Mouse (Mus musculus): ENCODE data around the gene Arhgef12. TPM values are rescaled to one million over a fixed set of nuclear protein-coding genes. Genes with fewer than 3 reads are reported as not detected.
"Not testable (repeated sequence)": the region's sequence is repeated elsewhere in the genome, so short reads cannot be mapped to it uniquely, and the experiment has no call there.

Arhgef12 gene
- 100 to 1,000 TPM; 147 to 158 TPM for total RNA-seq (2021)

DNA sequence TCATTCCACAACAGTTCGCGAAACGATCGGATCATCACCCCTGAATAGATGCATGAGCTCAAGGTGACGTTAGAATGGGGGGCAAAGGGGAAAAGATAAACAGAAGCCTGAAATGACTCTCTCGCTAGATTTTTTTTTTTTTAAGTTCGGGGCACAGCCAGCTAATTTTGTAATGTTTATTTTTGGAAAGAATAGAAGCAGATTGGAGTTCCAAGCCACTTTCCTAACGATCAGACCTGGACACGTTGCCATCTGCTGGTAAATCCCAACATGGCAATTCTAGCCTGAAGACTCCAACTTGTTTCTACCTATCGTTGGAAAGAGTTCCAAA is at the start of gene Arhgef12:
TSS of gene Arhgef12 (minus strand) at position 53 of the 331 bp plus-strand sequence.
- no peak for DNase-seq

- DNase-seq: no peak
These were observed 48.9 kb upstream of the Arhgef12 start for GRCm38 (mm10) chr9:43155960-43156359.

- no peak for DNase-seq
These were observed 44.7 kb upstream of the Arhgef12 start for GRCm38 (mm10) chr9:43151779-43152178.

- no peak for DNase-seq
These were observed 43.9 kb upstream of the Arhgef12 start for GRCm38 (mm10) chr9:43150957-43151356.

GRCm38 (mm10) chr9:43150075-43150474 is 43.0 kb upstream of the Arhgef12 start:
- peak; percentile 32 to 47 for DNase-seq

GRCm38 (mm10) chr9:43149498-43149897 is 42.5 kb upstream of the Arhgef12 start:
- DNase-seq: no peak

DNA sequence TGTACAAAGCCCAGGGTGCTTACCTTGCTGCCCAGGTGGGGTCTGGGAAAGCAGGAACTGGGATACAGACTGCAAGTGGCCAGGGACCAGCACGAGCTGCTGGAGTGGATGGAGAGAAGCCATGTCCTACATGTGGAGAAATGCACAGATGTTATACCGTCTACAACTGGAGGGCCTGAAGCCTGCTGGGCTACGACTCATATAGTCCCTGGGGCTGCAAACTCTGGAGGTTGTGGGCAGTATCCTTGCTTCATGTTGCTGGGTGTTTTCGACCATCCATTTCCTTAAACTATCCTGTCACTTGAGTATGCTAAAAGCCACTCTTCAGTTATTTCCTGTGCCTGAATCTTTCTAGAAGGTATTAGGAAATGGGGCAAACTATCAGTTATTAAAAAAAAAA is 38.2 kb upstream of the Arhgef12 start:
- no peak for DNase-seq

GRCm38 (mm10) chr9:43144206-43144810 is 37.3 kb upstream of the Arhgef12 start:
- DNase-seq: no peak

- peak; percentile 43 to 56 for DNase-seq
These were observed 34.8 kb upstream of the Arhgef12 start for GRCm38 (mm10) chr9:43141839-43142238.

- DNase-seq: peak in 1 of 2 experiments; percentile 25
These were observed 26.5 kb upstream of the Arhgef12 start for GRCm38 (mm10) chr9:43133525-43133924.

- no peak for DNase-seq
These were observed 25.3 kb upstream of the Arhgef12 start for GRCm38 (mm10) chr9:43132380-43132779.

DNA sequence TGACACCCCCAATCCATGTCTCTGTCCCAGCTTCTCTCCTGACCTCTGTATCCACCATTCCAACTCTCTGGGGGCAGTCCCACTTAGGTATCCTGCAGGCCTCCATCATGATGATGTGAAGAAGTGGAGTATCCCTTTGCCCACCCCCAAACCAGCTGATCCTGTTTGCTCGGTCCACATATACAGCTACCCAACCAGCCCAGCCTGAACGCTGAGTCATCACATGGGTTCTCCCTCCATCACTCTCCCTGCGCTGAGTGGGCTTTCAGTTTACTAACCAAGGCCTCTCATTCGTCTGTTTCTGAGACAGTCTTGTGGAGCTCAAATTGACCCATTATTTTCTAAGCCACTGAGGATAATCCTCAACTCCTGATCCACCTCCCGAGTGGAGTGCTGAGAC is 24.9 kb upstream of the Arhgef12 start:
- DNase-seq: no peak

DNA sequence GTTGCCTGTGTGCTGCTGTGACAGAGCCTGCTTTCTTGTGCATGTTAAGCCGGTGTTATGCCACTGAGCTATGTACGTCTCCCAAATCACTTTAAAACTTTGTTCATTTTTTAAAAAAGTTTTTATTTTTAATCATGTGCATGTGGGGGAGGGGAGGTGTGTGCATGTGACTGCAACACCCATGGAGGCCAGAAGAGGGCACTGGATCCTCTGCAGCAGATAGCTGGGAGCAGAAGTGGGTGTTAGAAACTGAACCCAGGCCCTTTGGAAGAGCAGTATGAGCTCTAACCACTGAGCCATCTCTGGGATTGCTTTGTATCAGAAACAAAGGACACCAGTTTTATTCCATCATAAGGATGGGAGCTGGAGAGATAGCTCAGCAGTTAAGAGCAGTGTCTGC is 23.6 kb upstream of the Arhgef12 start:
- no peak for DNase-seq

DNA sequence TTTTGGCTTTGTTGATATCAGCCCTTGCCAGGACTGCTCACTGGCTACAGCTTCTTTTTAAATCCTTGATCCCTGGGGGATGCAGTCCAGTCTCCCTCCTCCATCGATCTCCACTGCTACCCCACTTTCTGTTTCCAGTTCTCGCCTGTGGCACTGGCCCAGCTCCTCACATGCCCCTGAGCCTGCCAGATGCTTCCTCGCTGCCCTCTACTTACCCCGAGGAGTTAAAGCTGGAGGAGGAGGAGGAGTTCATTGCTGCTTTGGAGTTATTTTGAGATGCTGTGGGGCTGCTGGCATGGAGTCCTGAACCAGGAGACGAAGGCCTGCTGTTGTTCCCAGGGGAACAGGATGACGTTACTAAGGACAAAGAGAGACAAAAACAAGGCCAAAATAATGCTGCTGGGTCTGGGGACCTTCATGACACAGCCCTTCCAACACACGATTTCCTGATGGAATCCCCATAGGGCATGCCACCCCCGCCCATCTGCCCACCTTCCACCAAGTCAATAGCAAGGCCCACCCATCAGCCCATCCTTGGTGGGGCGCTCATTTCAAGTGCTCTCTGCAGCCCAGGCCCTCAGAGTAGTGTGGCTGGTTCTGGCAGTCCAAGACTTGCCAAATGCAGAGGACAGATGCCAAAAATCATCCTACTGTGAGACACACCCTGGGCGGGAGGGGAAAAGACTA is 20.2 kb upstream of the Arhgef12 start:
- DNase-seq: peak in 1 of 2 experiments; percentile 41

GRCm38 (mm10) chr9:43122379-43122778 is 15.3 kb upstream of the Arhgef12 start:
- no peak for DNase-seq

DNA sequence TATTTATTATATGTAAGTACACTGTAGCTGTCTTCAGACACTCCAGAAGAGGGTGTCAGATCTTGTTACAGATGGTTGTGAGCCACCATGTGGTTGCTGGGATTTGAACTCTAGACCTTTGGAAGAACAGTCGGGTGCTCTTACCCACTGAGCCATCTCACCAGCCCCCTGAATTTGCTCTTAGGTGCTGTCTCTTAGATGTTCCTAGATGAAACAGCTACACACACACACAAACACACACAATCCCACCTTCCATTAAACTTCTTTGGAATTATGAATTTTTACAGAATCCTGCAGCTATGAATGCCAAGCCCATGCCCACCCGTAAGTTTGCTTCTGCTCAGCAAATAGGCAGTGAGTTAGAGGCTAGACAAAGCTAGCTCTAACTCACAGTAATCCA is 14.9 kb upstream of the Arhgef12 start:
- not testable (repeated sequence) for DNase-seq

DNA sequence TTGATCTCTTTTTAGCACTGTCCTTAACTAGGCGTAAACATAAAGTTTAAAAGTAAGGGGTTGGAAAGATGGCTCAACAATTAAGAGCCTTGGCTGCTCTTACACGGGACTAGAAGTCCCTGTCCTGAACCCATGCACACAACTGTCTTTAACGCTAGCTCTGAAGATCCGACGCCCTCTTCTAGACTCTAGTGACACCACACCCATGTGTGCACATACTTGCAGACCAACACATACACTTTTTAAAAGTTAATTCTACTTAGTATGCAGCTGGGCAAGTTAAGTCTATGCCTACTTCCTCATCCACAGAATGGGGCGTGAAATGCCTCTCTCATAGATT is 9.9 kb upstream of the Arhgef12 start:
- no peak for DNase-seq

- DNase-seq: peak; percentile 76 to 77
These were observed 9.3 kb upstream of the Arhgef12 start, which contains the start of gene Tmem136 for GRCm38 (mm10) chr9:43116134-43116996. TSS of gene Tmem136 (minus strand) at chr9:43116570.

DNA sequence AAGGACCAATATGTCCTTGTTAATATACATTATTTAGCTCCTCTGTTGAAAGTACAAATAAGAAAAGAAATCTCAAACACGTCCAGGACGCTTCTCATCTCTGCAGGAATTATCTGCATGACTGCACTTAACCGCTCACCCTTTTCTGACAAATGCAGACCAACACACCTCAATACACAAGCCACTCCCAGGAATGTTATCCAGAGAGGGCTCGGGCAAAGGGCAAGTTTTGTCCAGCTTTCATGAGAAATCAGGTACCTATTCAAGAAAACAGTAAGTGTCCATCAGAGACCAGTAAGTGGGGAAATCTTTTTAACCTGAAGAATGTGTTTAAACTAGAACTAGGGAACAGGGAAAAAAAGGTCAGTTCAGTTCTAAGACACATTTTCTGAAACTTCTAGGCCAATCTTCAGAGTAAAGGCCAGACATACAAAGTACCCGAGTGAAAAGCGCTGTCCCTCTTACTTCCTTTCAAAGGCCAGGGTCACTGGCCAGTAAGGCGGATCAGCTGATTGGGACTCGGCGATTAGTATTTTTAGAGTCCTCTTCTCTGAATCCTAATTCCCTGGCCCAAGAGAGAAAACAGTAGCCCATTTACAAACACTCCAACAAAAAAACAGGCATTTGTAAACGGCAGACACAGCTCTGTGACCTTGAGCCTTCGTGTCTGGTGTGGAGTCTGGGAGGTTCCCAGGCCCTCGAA is 8.5 kb upstream of the Arhgef12 start:
- DNase-seq: no peak

GRCm38 (mm10) chr9:43114833-43115232 is 7.8 kb upstream of the Arhgef12 start:
- DNase-seq: no peak

GRCm38 (mm10) chr9:43110286-43110980 is 3.4 kb upstream of the Arhgef12 start:
- DNase-seq: no peak

GRCm38 (mm10) chr9:43109125-43109524 is 2.1 kb upstream of the Arhgef12 start:
- no peak for DNase-seq
